Mouse (Mus musculus) spleen, adult 2 months (tissue): Measurements from ENCODE around the gene Cep135.

Source experiments
- CTCF ChIP-seq: fragments of 200-500 bp; IDR thresholded peaks from 2 replicates; pipeline ENCODE4 v1.5.1; 2011; ENCODE audit warnings: mild to moderate bottlenecking, inconsistent platforms; ENCODE audit not compliant: insufficient read depth, insufficient read length, insufficient replicate concordance; ENCODE audit errors: extremely low read depth
- POLR2A ChIP-seq: fragments of 200-500 bp; IDR thresholded peaks from 2 replicates; pipeline ENCODE4 v1.6.1; 2011; ENCODE audit warnings: low read depth, low read length, inconsistent platforms

- TF ChIP-seq POLR2A (no peak), CTCF (no peak)
These were observed 81.7 kb downstream of the Cep135 start for GRCm38 (mm10) chr5:76670183-76670582.
